Mouse (Mus musculus) G1E (cell line): Measurements from ENCODE around the gene Cd81. TPM values are rescaled to one million over a fixed set of nuclear protein-coding genes. Genes with fewer than 3 reads are reported as not detected.

Experiments
- ATAC-seq: 2 replicates; pipeline ENCODE4 v1.8.0; 2016; ENCODE audit warnings: mild to moderate bottlenecking; ENCODE audit not compliant: insufficient number of reproducible peaks, poor library complexity, low FRiP score, severe bottlenecking; ENCODE audit errors: extremely low read depth
- DNase-seq: peaks from one replicate; pipeline ENCODE4 v3.0.0; 2012; ENCODE audit warnings: low spot score
- H3K27me3 ChIP-seq: 2 replicates; pipeline ENCODE4 v1.6.1; 2012; ENCODE audit warnings: mild to moderate bottlenecking, low read length, inconsistent platforms; ENCODE audit not compliant: insufficient read depth
- H3K36me3 ChIP-seq: replicated peaks from 2 replicates; pipeline ENCODE3; 2012; ENCODE audit warnings: mild to moderate bottlenecking, inconsistent platforms
- H3K4me1 ChIP-seq: 2 replicates; pipeline ENCODE4 v1.6.1; 2012; ENCODE audit warnings: low read depth, low read length, inconsistent platforms, mixed read lengths; ENCODE audit not compliant: insufficient read depth
- H3K4me3 ChIP-seq: 2 replicates; pipeline ENCODE4 v1.5.1; 2012; ENCODE audit warnings: low read depth, mild to moderate bottlenecking, inconsistent platforms, low read length, moderate library complexity, mixed read lengths
- H3K9me3 ChIP-seq: replicated peaks from 2 replicates; pipeline ENCODE4 v1.6.1; 2012; ENCODE audit warnings: inconsistent platforms
- CTCF ChIP-seq: IDR thresholded peaks from 2 replicates; pipeline ENCODE4 v1.5.1; 2012; ENCODE audit warnings: low read depth, low read length, inconsistent platforms, mixed read lengths
- GATA1 ChIP-seq: IDR thresholded peaks from 2 replicates; pipeline ENCODE4 v1.6.1; 2012; ENCODE audit warnings: borderline replicate concordance, low read length, inconsistent platforms, mixed read lengths
- GATA2 ChIP-seq: IDR thresholded peaks from 2 replicates; pipeline ENCODE4 v1.6.1; 2012; ENCODE audit warnings: low read depth, low read length, inconsistent platforms, borderline replicate concordance
- POLR2AphosphoS5 ChIP-seq: IDR thresholded peaks from 2 replicates; pipeline ENCODE4 v1.6.1; 2012; ENCODE audit warnings: low read depth, low read length, inconsistent platforms; ENCODE audit not compliant: insufficient replicate concordance
- TAL1 ChIP-seq: conservative IDR thresholded peaks from 2 replicates; pipeline ENCODE4 v1.6.1; 2012; ENCODE audit warnings: low read depth, low read length, inconsistent platforms, mixed read lengths
- polyA plus RNA-seq: library from polyadenylated mRNA; stranded (reverse); fragments of >175 nt; gene quantifications from 2 replicates; pipeline ENCODE4 v1.2.3, GENCODE M21; 2012
- total RNA-seq, 2 experiments: library from RNA; stranded (forward) in 1 of 2; stranded (reverse) in 1 of 2; fragments of 200-1000 nt in 1 of 2; fragments of >200 nt in 1 of 2; fragmentation: Nextera tagmentation in 1 of 2; gene quantifications; 2 replicates each; pipeline ENCODE4 v1.2.3; 2014 to 2017

The Cd81 gene
- total and polyA plus RNA-seq, 3 experiments = 187 to 192 (median 191) TPM

GRCm38 (mm10) chr7:143067897-143068296 is 15.4 kb downstream of the Cd81 start:
- no peaks in the 10 kb centered on the region for H3K9me3 ChIP-seq
- DNase-seq (no peak), ATAC-seq (no peak)
- H3K27me3 ChIP-seq = peaks cover 7% of the 10 kb centered on the region
- peaks cover 88% of the 10 kb centered on the region for H3K36me3 ChIP-seq
- peaks cover 76% of the 10 kb centered on the region for H3K4me1 ChIP-seq
- no peak for TF ChIP-seq CTCF
- TF ChIP-seq POLR2AphosphoS5 = no peak
- TF ChIP-seq GATA2 = no peak
- no peak for TF ChIP-seq TAL1
- no peak for TF ChIP-seq GATA1
- peak overlapping the region; percentile 75 for H3K4me3 ChIP-seq

GRCm38 (mm10) chr7:143068316-143068881 is 15.9 kb downstream of the Cd81 start:
- peaks cover 72% of the 10 kb centered on the region for H3K4me1 ChIP-seq
- peaks cover 7% of the 10 kb centered on the region for H3K27me3 ChIP-seq
- H3K9me3 ChIP-seq = no peaks in the 10 kb centered on the region
- peaks cover 85% of the 10 kb centered on the region for H3K36me3 ChIP-seq
- peak overlapping the region; percentile 75 for H3K4me3 ChIP-seq
- ATAC-seq (no peak), DNase-seq (peak; percentile 57)
- TF ChIP-seq POLR2AphosphoS5 (no peak), GATA1 (no peak)

- Histone ChIP-seq H3K4me3 (peak within 1 kb of the TSS; percentile 75), H3K27me3 (peaks cover 7% of the 10 kb centered on the region), H3K9me3 (no peaks in the 10 kb centered on the region), H3K36me3 (peaks cover 80% of the 10 kb centered on the region), H3K4me1 (peaks cover 72% of the 10 kb centered on the region)
- TF ChIP-seq POLR2AphosphoS5 (no peak), GATA1 (no peak), CTCF (no peak), TAL1 (no peak), GATA2 (no peak)
- ATAC-seq (peak; percentile 92), DNase-seq (peak; percentile 99)
Observed at GRCm38 (mm10) chr7:143068882-143069591, 16.5 kb downstream of the Cd81 start, which contains the start of gene Tssc4. TSS of gene Tssc4 (plus strand) at chr7:143069249.

GRCm38 (mm10) chr7:143069751-143070400 is 17.3 kb downstream of the Cd81 start:
- no peak for ATAC-seq

GRCm38 (mm10) chr7:143070506-143071070 is 18.0 kb downstream of the Cd81 start:
- TF ChIP-seq TAL1 (no peak), CTCF (no peak), GATA2 (no peak), GATA1 (no peak)
- Histone ChIP-seq H3K9me3 (no peaks in the 10 kb centered on the region), H3K4me1 (peaks cover 61% of the 10 kb centered on the region), H3K36me3 (peaks cover 65% of the 10 kb centered on the region), H3K4me3 (peak overlapping the region; percentile 75), H3K27me3 (peaks cover 13% of the 10 kb centered on the region)
- DNase-seq (no peak), ATAC-seq (no peak)

More at GRCm38 (mm10) chr7:143069751-143070400, 17.3 kb downstream of the Cd81 start:
- TF ChIP-seq CTCF (no peak), GATA2 (no peak), POLR2AphosphoS5 (no peak)
- Histone ChIP-seq H3K36me3 (peaks cover 72% of the 10 kb centered on the region), H3K4me1 (peaks cover 65% of the 10 kb centered on the region), H3K9me3 (no peaks in the 10 kb centered on the region), H3K4me3 (peak overlapping the region; percentile 75), H3K27me3 (peaks cover 7% of the 10 kb centered on the region)
- DNase-seq = no peak

GRCm38 (mm10) chr7:143072605-143073004 is 20.1 kb downstream of the Cd81 start:
- TF ChIP-seq CTCF (no peak), POLR2AphosphoS5 (no peak), TAL1 (no peak), GATA1 (no peak), GATA2 (no peak)
- DNase-seq = no peak
- Histone ChIP-seq H3K4me3 (no peak overlapping the region), H3K9me3 (no peaks in the 10 kb centered on the region), H3K27me3 (peaks cover 18% of the 10 kb centered on the region), H3K4me1 (peaks cover 42% of the 10 kb centered on the region), H3K36me3 (peaks cover 45% of the 10 kb centered on the region)
- no peak for ATAC-seq
